Mouse (Mus musculus) embryonic facial prominence, embryonic 10.5 days (tissue): Measurements from ENCODE around the gene Ddx17. TPM values are rescaled to one million over a fixed set of nuclear protein-coding genes. Genes with fewer than 3 reads are reported as not detected.

Experiments used
- DNase-seq: peaks from one replicate; pipeline ENCODE4 v3.0.0-alpha.2; 2017; ENCODE audit warnings: low spot score
- H3K27ac ChIP-seq: fragments of 300-500 bp; sonication (generic); replicated peaks from 2 replicates; pipeline ENCODE4 v1.5.1; 2016; ENCODE audit warnings: mild to moderate bottlenecking
- H3K27me3 ChIP-seq: fragments of 300-500 bp; sonication (generic); replicated peaks from 2 replicates; pipeline ENCODE4 v1.6.1; 2016; ENCODE audit warnings: low read depth, mild to moderate bottlenecking; ENCODE audit not compliant: poor library complexity, severe bottlenecking
- H3K36me3 ChIP-seq: fragments of 300-500 bp; sonication (generic); replicated peaks from 2 replicates; pipeline ENCODE4 v1.6.1; 2016; ENCODE audit warnings: mild to moderate bottlenecking, moderate library complexity
- H3K4me1 ChIP-seq: fragments of 300-500 bp; sonication (generic); 2 replicates; pipeline ENCODE4 v1.6.1; 2016
- H3K4me3 ChIP-seq: fragments of 300-500 bp; sonication (generic); 2 replicates; pipeline ENCODE4 v1.5.1; 2016; ENCODE audit warnings: mild to moderate bottlenecking, moderate library complexity
- H3K9me3 ChIP-seq: fragments of 300-500 bp; sonication (generic); 2 replicates; pipeline ENCODE4 v1.6.1; 2016; ENCODE audit warnings: mild to moderate bottlenecking
- WGBS: fragments of 180-500 bp; shearing (Covaris S2); methylation state at CpG from one replicate; pipeline ENCODE4 v1.1.7; 2016; 5-methylcytosine and 5-hydroxymethylcytosine counted together
- polyA plus RNA-seq: library from polyadenylated mRNA; unstranded; fragments of >200 nt; fragmentation: Nextera tagmentation; extraction: Ambion mirVana; gene quantifications from 2 replicates; pipeline ENCODE4 v1.2.1, GENCODE M21; 2016

Ddx17 gene
- polyA plus RNA-seq, 1 experiment from 2014 or later, result 44.9 TPM

GRCm38 (mm10) chr15:79513940-79514339 is 32.6 kb downstream of the Ddx17 start:
- peak overlapping the region; percentile 28; the same call in 1 of the 2 replicates for H3K4me3 ChIP-seq
- H3K4me1 ChIP-seq, result peaks cover 47% of the 10 kb centered on the region
- H3K27me3 ChIP-seq, result peaks cover 100% of the 10 kb centered on the region
- peak; percentile 57 for DNase-seq
- H3K9me3 ChIP-seq, result no peaks in the 10 kb centered on the region
- H3K36me3 ChIP-seq, result no peaks in the 10 kb centered on the region
- WGBS, result 8% methylated on average over 9 of the region's 9 CpGs
- no peak overlapping the region for H3K27ac ChIP-seq

GRCm38 (mm10) chr15:79511553-79512320 is 34.8 kb downstream of the Ddx17 start:
- Histone ChIP-seq H3K27ac (peak overlapping the region; percentile 21; the same call in 1 of the 2 replicates), H3K4me1 (peaks cover 37% of the 10 kb centered on the region), H3K4me3 (peak overlapping the region; percentile 61), H3K27me3 (peaks cover 100% of the 10 kb centered on the region), H3K9me3 (no peaks in the 10 kb centered on the region), H3K36me3 (no peaks in the 10 kb centered on the region)
- 1% methylated on average over 61 of the region's 61 CpGs for WGBS
- peak; percentile 92 for DNase-seq

- WGBS, result 76% methylated on average over 7 of the region's 7 CpGs
- Histone ChIP-seq H3K27ac (no peak overlapping the region), H3K36me3 (no peaks in the 10 kb centered on the region), H3K4me3 (no peak overlapping the region), H3K4me1 (peaks cover 39% of the 10 kb centered on the region), H3K27me3 (peaks cover 100% of the 10 kb centered on the region), H3K9me3 (no peaks in the 10 kb centered on the region)
- no peak for DNase-seq
These were observed 36.1 kb downstream of the Ddx17 start for GRCm38 (mm10) chr15:79510425-79510824.

- no peak overlapping the region for H3K4me3 ChIP-seq
- DNase-seq, result no peak
These were observed 36.5 kb downstream of the Ddx17 start for GRCm38 (mm10) chr15:79509998-79510397.

GRCm38 (mm10) chr15:79507055-79507828 is 39.3 kb downstream of the Ddx17 start:
- DNase-seq, result no peak
- peaks cover 45% of the 10 kb centered on the region for H3K4me1 ChIP-seq
- H3K4me3 ChIP-seq, result peak overlapping the region; percentile 70; the same call in 1 of the 2 replicates
- no peak overlapping the region for H3K27ac ChIP-seq
- no peaks in the 10 kb centered on the region for H3K36me3 ChIP-seq
- H3K9me3 ChIP-seq, result no peaks in the 10 kb centered on the region
- WGBS, result 56% methylated on average over 31 of the region's 31 CpGs
- peaks cover 100% of the 10 kb centered on the region for H3K27me3 ChIP-seq

More at GRCm38 (mm10) chr15:79509998-79510397, 36.5 kb downstream of the Ddx17 start:
- WGBS, result 46% methylated on average over 6 of the region's 6 CpGs
- Histone ChIP-seq H3K27ac (no peak overlapping the region), H3K9me3 (no peaks in the 10 kb centered on the region), H3K36me3 (no peaks in the 10 kb centered on the region), H3K4me1 (peaks cover 44% of the 10 kb centered on the region), H3K27me3 (peaks cover 100% of the 10 kb centered on the region)

- H3K36me3 ChIP-seq, result no peaks in the 10 kb centered on the region
- WGBS, result 32% methylated on average over 7 of the region's 7 CpGs
- no peak overlapping the region for H3K27ac ChIP-seq
- peaks cover 100% of the 10 kb centered on the region for H3K27me3 ChIP-seq
- H3K4me3 ChIP-seq, result peak overlapping the region; percentile 70
- no peak for DNase-seq
- no peaks in the 10 kb centered on the region for H3K9me3 ChIP-seq
- H3K4me1 ChIP-seq, result peaks cover 37% of the 10 kb centered on the region
These were observed 40.1 kb downstream of the Ddx17 start for GRCm38 (mm10) chr15:79506460-79506859.

GRCm38 (mm10) chr15:79505616-79506283 is 40.8 kb downstream of the Ddx17 start:
- no peaks in the 10 kb centered on the region for H3K9me3 ChIP-seq
- WGBS, result under 1% methylated on average over 64 of the region's 71 CpGs
- H3K36me3 ChIP-seq, result no peaks in the 10 kb centered on the region
- peaks cover 33% of the 10 kb centered on the region for H3K4me1 ChIP-seq
- peaks cover 100% of the 10 kb centered on the region for H3K27me3 ChIP-seq
- peak overlapping the region; percentile 70 for H3K4me3 ChIP-seq
- peak; percentile 84 for DNase-seq
- H3K27ac ChIP-seq, result peak overlapping the region; percentile 77

GRCm38 (mm10) chr15:79504707-79505452 is 41.7 kb downstream of the Ddx17 start, which contains the start of gene Kcnj4:
Gene Kcnj4, minus strand, starts transcription at chr15:79505241.
- Histone ChIP-seq H3K4me1 (peaks cover 33% of the 10 kb centered on the region), H3K4me3 (peak within 1 kb of the TSS; percentile 70), H3K27me3 (peaks cover 100% of the 10 kb centered on the region), H3K9me3 (no peaks in the 10 kb centered on the region), H3K36me3 (no peaks in the 10 kb centered on the region), H3K27ac (peak within 1 kb of the TSS; percentile 77)
- WGBS, result under 1% methylated on average over 60 of the region's 60 CpGs
- DNase-seq, result no peak

- WGBS, result 72% methylated on average over 5 of the region's 5 CpGs
- H3K4me1 ChIP-seq, result peaks cover 33% of the 10 kb centered on the region
- H3K27me3 ChIP-seq, result peaks cover 100% of the 10 kb centered on the region
- no peaks in the 10 kb centered on the region for H3K9me3 ChIP-seq
- DNase-seq, result no peak
- H3K36me3 ChIP-seq, result no peaks in the 10 kb centered on the region
- no peak overlapping the region for H3K4me3 ChIP-seq
- H3K27ac ChIP-seq, result no peak overlapping the region
These were observed 43.1 kb downstream of the Ddx17 start for GRCm38 (mm10) chr15:79503438-79503837.

GRCm38 (mm10) chr15:79502891-79503341 is 43.6 kb downstream of the Ddx17 start:
- 21% methylated on average over 18 of the region's 18 CpGs for WGBS
- no peak for DNase-seq
- H3K9me3 ChIP-seq, result no peaks in the 10 kb centered on the region
- H3K4me3 ChIP-seq, result 0 out of 2 replicates have a peak overlapping the region, but pooled peaks have one; percentile 3
- H3K27me3 ChIP-seq, result peaks cover 100% of the 10 kb centered on the region
- H3K36me3 ChIP-seq, result no peaks in the 10 kb centered on the region
- H3K27ac ChIP-seq, result no peak overlapping the region
- H3K4me1 ChIP-seq, result peaks cover 33% of the 10 kb centered on the region

GRCm38 (mm10) chr15:79500110-79500509 is 46.4 kb downstream of the Ddx17 start:
- no peaks in the 10 kb centered on the region for H3K9me3 ChIP-seq
- H3K36me3 ChIP-seq, result no peaks in the 10 kb centered on the region
- DNase-seq, result no peak
- no peak overlapping the region for H3K27ac ChIP-seq
- 81% methylated on average over 17 of the region's 17 CpGs for WGBS
- H3K4me3 ChIP-seq, result no peak overlapping the region
- peaks cover 15% of the 10 kb centered on the region for H3K4me1 ChIP-seq
- H3K27me3 ChIP-seq, result peaks cover 85% of the 10 kb centered on the region
